Mouse (Mus musculus) midbrain, embryonic 12.5 days (tissue): ENCODE measurements around the gene Nt5c1b. TPM values are rescaled to one million over a fixed set of nuclear protein-coding genes. Genes with fewer than 3 reads are reported as not detected.

Experiments
- ATAC-seq: fragments of 200-750 bp; cut with Nextera tagmentation; 2 replicates; pipeline ENCODE4 v1.8.0; 2017; ENCODE audit warnings: low read depth, moderate TSS enrichment, moderate library complexity; ENCODE audit not compliant: low FRiP score
- H3K27ac ChIP-seq: fragments of 300-500 bp; sonication (generic); replicated peaks from 2 replicates; pipeline ENCODE4 v1.5.1; 2016; ENCODE audit warnings: mild to moderate bottlenecking
- H3K27me3 ChIP-seq: fragments of 300-500 bp; sonication (generic); 2 replicates; pipeline ENCODE4 v1.6.1; 2016; ENCODE audit warnings: mild to moderate bottlenecking
- H3K36me3 ChIP-seq: fragments of 300-500 bp; sonication (generic); 2 replicates; pipeline ENCODE4 v1.6.1; 2016
- H3K4me1 ChIP-seq: fragments of 300-500 bp; sonication (generic); 2 replicates; pipeline ENCODE4 v1.6.1; 2016
- H3K4me2 ChIP-seq: fragments of 300-500 bp; sonication (generic); replicated peaks from 2 replicates; pipeline ENCODE4 v1.6.1; 2016; ENCODE audit warnings: mild to moderate bottlenecking, moderate library complexity
- H3K4me3 ChIP-seq: fragments of 300-500 bp; sonication (generic); 2 replicates; pipeline ENCODE4 v1.5.1; 2016; ENCODE audit warnings: mild to moderate bottlenecking
- H3K9ac ChIP-seq: fragments of 300-500 bp; sonication (generic); replicated peaks from 2 replicates; pipeline ENCODE4 v1.6.1; 2016; ENCODE audit warnings: mild to moderate bottlenecking, moderate library complexity
- H3K9me3 ChIP-seq: fragments of 300-500 bp; sonication (generic); 2 replicates; pipeline ENCODE4 v1.6.1; 2016; ENCODE audit warnings: mild to moderate bottlenecking
- WGBS: fragments of 180-500 bp; shearing (Covaris S2); methylation state at CpG from one replicate; pipeline ENCODE4 v1.1.7; 2016; 5-methylcytosine and 5-hydroxymethylcytosine counted together
- polyA plus RNA-seq: library from polyadenylated mRNA; unstranded; fragments of >200 nt; fragmentation: Nextera tagmentation; extraction: Ambion mirVana; gene quantifications from 2 replicates; pipeline ENCODE4 v1.2.1, GENCODE M21; 2016

Nt5c1b gene
- polyA plus RNA-seq, 1 experiment from 2014 or later = not detected

GRCm38 (mm10) chr12:10425982-10426863 lies 56.5 kb downstream of the Nt5c1b start:
- no peak for ATAC-seq
- Histone ChIP-seq H3K27ac (no peak overlapping the region), H3K9me3 (no peaks in the 10 kb centered on the region), H3K4me2 (no peak overlapping the region), H3K9ac (no peak overlapping the region), H3K4me3 (no peak overlapping the region), H3K36me3 (no peaks in the 10 kb centered on the region), H3K4me1 (no peaks in the 10 kb centered on the region), H3K27me3 (no peaks in the 10 kb centered on the region)
- 70% methylated on average over 9 of the region's 9 CpGs for WGBS

GRCm38 (mm10) chr12:10430999-10431398 lies 61.2 kb downstream of the Nt5c1b start:
- Histone ChIP-seq H3K9me3 (no peaks in the 10 kb centered on the region), H3K4me1 (no peaks in the 10 kb centered on the region), H3K9ac (no peak overlapping the region), H3K36me3 (no peaks in the 10 kb centered on the region), H3K4me2 (no peak overlapping the region), H3K27ac (no peak overlapping the region), H3K27me3 (no peaks in the 10 kb centered on the region), H3K4me3 (no peak overlapping the region)
- 84% methylated on average over 1 of the region's 1 CpGs for WGBS
- no peak for ATAC-seq

GRCm38 (mm10) chr12:10438054-10439001 lies 68.6 kb downstream of the Nt5c1b start:
- H3K4me3 ChIP-seq = no peak overlapping the region
- H3K4me1 ChIP-seq = peaks cover 7% of the 10 kb centered on the region
- H3K27ac ChIP-seq = no peak overlapping the region
- no peaks in the 10 kb centered on the region for H3K9me3 ChIP-seq
- no peak overlapping the region for H3K4me2 ChIP-seq
- H3K27me3 ChIP-seq = peaks cover 17% of the 10 kb centered on the region
- WGBS = 24% methylated on average over 15 of the region's 15 CpGs
- peak; percentile 69 for ATAC-seq
- no peak overlapping the region for H3K9ac ChIP-seq
- no peaks in the 10 kb centered on the region for H3K36me3 ChIP-seq

Other genes starting within 250 kb of the Nt5c1b start
- gene Rdh14, start 20.8 kb downstream of the Nt5c1b start, polyA plus RNA-seq = 28.8 and 31.4 TPM in 2 replicates